Mouse (Mus musculus) intestine, embryonic 14.5 days (tissue): ENCODE data around the gene Zfand3. TPM values are rescaled to one million over a fixed set of nuclear protein-coding genes. Genes with fewer than 3 reads are reported as not detected.

ENCODE experiments used
- ATAC-seq: fragments of 200-750 bp; cut with Nextera tagmentation; replicated peaks from 2 replicates; pipeline ENCODE4 v1.8.0; 2017; ENCODE audit warnings: low read depth, moderate number of reproducible peaks, moderate TSS enrichment, moderate library complexity; ENCODE audit not compliant: low FRiP score, low TSS enrichment
- DNase-seq: peaks from one replicate; pipeline ENCODE4 v3.0.0-alpha.2; 2018; ENCODE audit warnings: low spot score
- H3K27ac ChIP-seq: fragments of 300-500 bp; sonication (generic); 2 replicates; pipeline ENCODE4 v1.5.1; 2014; ENCODE audit warnings: low read depth, mild to moderate bottlenecking, control low read depth
- H3K27me3 ChIP-seq: fragments of 300-500 bp; sonication (generic); replicated peaks from 2 replicates; pipeline ENCODE4 v1.6.1; 2014; ENCODE audit warnings: low read length, control low read depth; ENCODE audit not compliant: control insufficient read depth, insufficient read depth
- H3K36me3 ChIP-seq: fragments of 300-500 bp; sonication (generic); 2 replicates; pipeline ENCODE4 v1.6.1; 2014; ENCODE audit warnings: low read length, control low read depth; ENCODE audit not compliant: control insufficient read depth, insufficient read depth
- H3K4me1 ChIP-seq: fragments of 300-500 bp; sonication (generic); replicated peaks from 2 replicates; pipeline ENCODE4 v1.6.1; 2014; ENCODE audit warnings: low read length, control low read depth, mixed read lengths; ENCODE audit not compliant: control insufficient read depth, insufficient read depth
- H3K4me2 ChIP-seq: fragments of 300-500 bp; sonication (generic); 2 replicates; pipeline ENCODE4 v1.6.1; 2014; ENCODE audit warnings: low read length
- H3K4me3 ChIP-seq: fragments of 300-500 bp; sonication (generic); 2 replicates; pipeline ENCODE4 v1.5.1; 2014; ENCODE audit warnings: low read depth, low read length, control low read depth, mixed read lengths
- H3K9ac ChIP-seq: fragments of 300-500 bp; sonication (generic); 2 replicates; pipeline ENCODE4 v1.6.1; 2014; ENCODE audit warnings: mild to moderate bottlenecking, low read length
- H3K9me3 ChIP-seq: fragments of 300-500 bp; sonication (generic); 2 replicates; pipeline ENCODE4 v1.6.1; 2016; ENCODE audit warnings: low read length, control low read depth; ENCODE audit not compliant: control insufficient read depth
- WGBS: fragments of 180-500 bp; shearing (Covaris S2); extraction: QIAGEN DNeasy Blood & Tissue Kit; methylation state at CpG from one replicate; pipeline ENCODE4 v1.1.7; 2014; 5-methylcytosine and 5-hydroxymethylcytosine counted together
- polyA plus RNA-seq: library from polyadenylated mRNA; unstranded; fragments of >200 nt; fragmentation: Nextera tagmentation; extraction: Ambion mirVana; gene quantifications from 2 replicates; pipeline ENCODE4 v1.2.1, GENCODE M21; 2014

Gene Zfand3
- polyA plus RNA-seq, 1 experiment from 2014 or later, result 40.9 TPM

GRCm38 (mm10) chr17:30215741-30216140 is 211.2 kb downstream of the Zfand3 start:
- peaks cover 15% of the 10 kb centered on the region; the same call in 1 of the 2 replicates for H3K36me3 ChIP-seq
- H3K27ac ChIP-seq, result no peak overlapping the region
- H3K27me3 ChIP-seq, result no peaks in the 10 kb centered on the region
- no peak for DNase-seq
- ATAC-seq, result no peak
- no peak overlapping the region for H3K9ac ChIP-seq
- WGBS, result 77% methylated on average over 4 of the region's 4 CpGs
- H3K9me3 ChIP-seq, result no peaks in the 10 kb centered on the region
- H3K4me3 ChIP-seq, result no peak overlapping the region
- no peak overlapping the region for H3K4me2 ChIP-seq
- no peaks in the 10 kb centered on the region for H3K4me1 ChIP-seq

DNA sequence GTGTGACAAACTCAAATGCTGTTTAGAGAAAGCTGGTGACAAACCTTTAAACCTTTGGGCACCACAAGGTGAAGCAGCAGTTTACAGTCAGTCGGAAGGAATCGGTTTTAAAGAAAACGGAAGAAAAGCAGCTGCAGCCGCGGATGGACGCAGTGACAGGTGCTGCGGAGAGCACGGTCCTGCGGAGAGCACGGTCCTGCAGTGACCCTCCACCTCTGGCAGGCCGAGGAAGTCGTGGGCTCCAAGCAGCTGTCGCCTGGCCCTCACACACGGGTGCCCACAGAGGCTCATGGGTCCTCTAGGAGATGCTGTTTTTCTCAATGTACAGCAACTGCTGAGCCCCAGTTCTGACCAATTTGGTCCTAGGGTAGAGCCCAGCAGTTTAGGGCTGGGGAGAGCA is 217.1 kb downstream of the Zfand3 start:
- 73% methylated on average over 14 of the region's 14 CpGs for WGBS
- H3K9ac ChIP-seq, result no peak overlapping the region
- no peak for ATAC-seq

GRCm38 (mm10) chr17:30222361-30222760 is 217.8 kb downstream of the Zfand3 start:
- 77% methylated on average over 11 of the region's 11 CpGs for WGBS
- Histone ChIP-seq H3K27ac (no peak overlapping the region), H3K36me3 (no peaks in the 10 kb centered on the region), H3K9me3 (no peaks in the 10 kb centered on the region), H3K27me3 (no peaks in the 10 kb centered on the region), H3K4me2 (no peak overlapping the region), H3K9ac (no peak overlapping the region), H3K4me1 (peaks cover 15% of the 10 kb centered on the region), H3K4me3 (no peak overlapping the region)
- no peak for DNase-seq
- ATAC-seq, result no peak

More for the DNA sequence above, 217.1 kb downstream of the Zfand3 start:
- Histone ChIP-seq H3K36me3 (no peaks in the 10 kb centered on the region), H3K4me2 (no peak overlapping the region), H3K27me3 (no peaks in the 10 kb centered on the region), H3K4me3 (no peak overlapping the region), H3K27ac (no peak overlapping the region), H3K9me3 (no peaks in the 10 kb centered on the region), H3K4me1 (peaks cover 15% of the 10 kb centered on the region)
- no peak for DNase-seq

GRCm38 (mm10) chr17:30222837-30223236 is 218.3 kb downstream of the Zfand3 start:
- DNase-seq, result no peak
- Histone ChIP-seq H3K4me2 (no peak overlapping the region), H3K36me3 (no peaks in the 10 kb centered on the region), H3K4me3 (no peak overlapping the region), H3K4me1 (peaks cover 15% of the 10 kb centered on the region), H3K27ac (no peak overlapping the region), H3K9me3 (no peaks in the 10 kb centered on the region), H3K27me3 (no peaks in the 10 kb centered on the region), H3K9ac (no peak overlapping the region)
- ATAC-seq, result no peak
- 80% methylated on average over 12 of the region's 12 CpGs for WGBS

DNA sequence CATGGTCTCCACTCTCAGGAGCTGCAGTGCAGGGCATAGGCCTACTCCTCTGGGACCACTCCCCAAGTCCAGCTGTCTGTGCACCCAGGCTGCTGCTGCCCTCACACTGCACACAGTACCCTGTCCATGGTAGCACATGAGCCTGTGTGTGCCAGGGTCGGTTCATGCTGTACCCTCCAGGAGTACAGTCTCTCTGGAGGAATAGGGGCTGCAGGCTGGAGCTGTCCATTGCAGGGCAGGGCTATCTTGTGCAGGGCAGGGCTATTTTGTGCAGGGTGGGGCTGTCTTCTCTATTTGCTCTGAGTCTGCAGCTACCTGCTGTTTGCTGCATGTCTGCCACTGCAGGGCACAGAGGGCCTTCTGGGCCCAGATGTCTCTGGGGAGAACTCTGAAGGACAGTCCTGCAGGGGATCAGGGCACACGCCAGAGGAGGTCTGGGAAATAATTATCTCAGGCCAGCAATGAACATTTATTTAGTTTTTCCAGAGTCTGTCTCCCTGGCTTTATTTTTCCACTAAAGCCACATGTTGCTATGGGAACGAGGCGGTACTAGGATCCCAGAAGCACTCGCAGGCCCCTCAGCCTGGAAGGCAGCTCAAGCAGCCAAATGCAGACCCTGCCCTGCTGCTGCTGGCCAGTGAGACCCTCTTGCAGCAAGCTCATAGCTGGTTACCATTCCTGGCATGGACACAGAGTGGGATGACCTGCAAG is 220.7 kb downstream of the Zfand3 start:
- H3K9me3 ChIP-seq, result no peaks in the 10 kb centered on the region
- peak; percentile 49; the same call in 1 of the 2 replicates for ATAC-seq
- H3K9ac ChIP-seq, result no peak overlapping the region
- no peak overlapping the region for H3K27ac ChIP-seq
- 22% methylated on average over 5 of the region's 5 CpGs for WGBS
- no peak overlapping the region for H3K4me3 ChIP-seq
- no peaks in the 10 kb centered on the region for H3K36me3 ChIP-seq
- no peaks in the 10 kb centered on the region for H3K27me3 ChIP-seq
- peaks cover 22% of the 10 kb centered on the region for H3K4me1 ChIP-seq
- no peak for DNase-seq
- no peak overlapping the region for H3K4me2 ChIP-seq

DNA sequence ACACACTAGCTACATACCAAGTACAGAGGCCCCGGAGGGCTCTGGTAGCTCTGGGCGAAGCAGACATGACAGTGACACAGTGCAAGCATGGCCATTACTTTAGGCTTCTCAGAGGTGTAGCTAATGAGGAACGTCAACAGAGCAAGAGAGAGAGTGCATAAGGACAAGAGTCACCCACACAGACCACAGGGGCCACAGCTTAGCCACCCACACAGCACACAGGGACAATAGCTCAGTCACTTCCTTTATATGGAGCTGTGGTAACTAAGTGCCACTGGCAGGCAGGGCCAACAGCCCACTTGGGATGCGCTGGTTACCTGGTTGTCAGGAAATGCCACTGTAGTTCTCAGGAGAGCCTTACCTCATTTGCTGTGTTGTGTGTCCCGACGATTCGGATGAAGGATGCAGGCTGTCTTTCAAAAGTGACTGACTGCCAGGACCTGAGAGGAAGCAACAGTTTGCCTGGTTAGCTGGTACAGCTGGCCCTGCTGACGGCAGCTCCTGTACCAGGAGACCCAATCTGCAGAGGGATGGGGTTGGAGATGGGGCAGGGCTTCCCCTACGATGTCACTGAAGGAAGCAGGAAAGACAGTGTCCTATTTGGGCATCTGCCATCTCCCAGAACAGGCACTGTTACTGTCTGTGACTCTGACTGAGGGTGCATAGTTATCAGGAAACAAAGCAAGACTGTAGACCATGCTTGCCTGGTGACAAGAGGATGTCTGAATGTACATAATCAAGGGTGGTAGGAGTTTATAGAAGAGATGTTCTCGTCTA is 224.1 kb downstream of the Zfand3 start:
- Histone ChIP-seq H3K4me2 (no peak overlapping the region), H3K9me3 (no peaks in the 10 kb centered on the region), H3K27ac (no peak overlapping the region), H3K4me1 (peaks cover 26% of the 10 kb centered on the region), H3K4me3 (no peak overlapping the region), H3K9ac (no peak overlapping the region), H3K27me3 (no peaks in the 10 kb centered on the region), H3K36me3 (no peaks in the 10 kb centered on the region)
- ATAC-seq (no peak), DNase-seq (no peak)
- 85% methylated on average over 10 of the region's 10 CpGs for WGBS

DNA sequence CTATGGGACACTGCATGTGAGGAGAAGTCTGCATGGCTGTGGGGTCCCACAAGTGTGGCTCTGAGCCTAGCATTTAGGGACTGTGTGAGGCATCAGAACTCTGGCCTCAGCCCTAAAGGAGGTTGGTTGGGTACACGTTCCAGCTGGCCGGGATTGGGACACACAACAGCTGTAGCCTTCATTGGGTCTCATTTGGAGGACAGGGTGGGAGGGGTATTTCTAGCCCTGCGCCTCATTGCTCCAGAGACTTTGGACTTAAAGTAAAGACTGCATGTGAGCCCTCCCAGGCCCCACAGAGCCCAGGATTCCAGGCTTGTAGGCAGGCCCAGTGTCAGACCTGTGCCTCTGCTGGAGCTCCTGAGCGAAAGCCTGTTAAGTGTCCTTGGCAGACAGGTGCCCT is 225.9 kb downstream of the Zfand3 start:
- H3K27me3 ChIP-seq, result no peaks in the 10 kb centered on the region
- DNase-seq (no peak), ATAC-seq (no peak)
- H3K27ac ChIP-seq, result no peak overlapping the region; the same call in 1 of the 2 replicates
- no peak overlapping the region for H3K4me3 ChIP-seq
- peaks cover 22% of the 10 kb centered on the region for H3K4me1 ChIP-seq
- H3K9ac ChIP-seq, result no peak overlapping the region
- H3K9me3 ChIP-seq, result no peaks in the 10 kb centered on the region
- WGBS, result 68% methylated on average over 4 of the region's 4 CpGs
- no peak overlapping the region for H3K4me2 ChIP-seq
- no peaks in the 10 kb centered on the region for H3K36me3 ChIP-seq

DNA sequence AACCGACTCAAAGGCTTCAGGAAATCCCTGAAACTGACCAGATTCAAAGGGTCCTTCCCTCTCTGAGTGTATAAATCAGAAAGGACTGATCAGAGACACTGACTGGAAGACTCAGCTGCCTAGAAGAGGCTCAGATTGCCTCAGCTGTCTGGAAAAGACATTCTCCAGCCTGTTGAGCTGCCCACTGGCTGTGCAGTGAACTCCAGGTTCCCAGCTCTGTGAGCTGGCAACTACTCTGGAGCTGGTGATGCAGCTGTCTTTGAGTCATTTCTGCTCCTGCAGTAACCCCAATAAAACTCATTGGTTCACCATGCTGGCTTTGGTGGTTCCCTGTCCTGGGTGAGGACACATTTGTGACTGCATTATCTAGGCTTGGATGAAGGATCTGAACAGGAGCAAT is 226.9 kb downstream of the Zfand3 start:
- no peak overlapping the region for H3K27ac ChIP-seq
- H3K4me3 ChIP-seq, result no peak overlapping the region
- 80% methylated on average over 1 of the region's 1 CpGs for WGBS
- no peaks in the 10 kb centered on the region for H3K27me3 ChIP-seq
- peaks cover 12% of the 10 kb centered on the region; the same call in 1 of the 2 replicates for H3K4me1 ChIP-seq
- no peaks in the 10 kb centered on the region for H3K9me3 ChIP-seq
- no peak overlapping the region for H3K4me2 ChIP-seq
- no peak overlapping the region for H3K9ac ChIP-seq
- DNase-seq (no peak), ATAC-seq (no peak)
- no peaks in the 10 kb centered on the region for H3K36me3 ChIP-seq
